Mouse (Mus musculus) CH12.LX (cell line): ENCODE data around the gene Dusp10.

ENCODE experiments used
- CTCF ChIP-seq, 2 experiments: IDR thresholded peaks in 1 of 2; conservative IDR thresholded peaks in 1 of 2; 2 replicates each; pipeline ENCODE4 v1.5.1; 2011 to 2012; ENCODE audit warnings: low read depth in 2 of 2, low read length in 2 of 2, improper control_type of control experiment in 1 of 2, inconsistent platforms in 1 of 2, mild to moderate bottlenecking in 1 of 2, moderate library complexity in 1 of 2
- MAX ChIP-seq: IDR thresholded peaks from 2 replicates; pipeline ENCODE4 v1.6.1; 2011; ENCODE audit warnings: low read length, improper control_type of control experiment
- MAZ ChIP-seq: IDR thresholded peaks from 2 replicates; pipeline ENCODE4 v1.6.1; 2012; ENCODE audit warnings: low read depth, mild to moderate bottlenecking, inconsistent platforms, low read length, improper control_type of control experiment, moderate library complexity
- POLR2A ChIP-seq: IDR thresholded peaks from 2 replicates; pipeline ENCODE4 v1.6.1; 2011; ENCODE audit warnings: low read depth, mild to moderate bottlenecking, improper control_type of control experiment, low read length

GRCm38 (mm10) chr1:184079304-184079703 is 66.2 kb downstream of the Dusp10 start:
- no peak for TF ChIP-seq POLR2A
- TF ChIP-seq MAX, result no peak
- TF ChIP-seq CTCF (conservative IDR thresholded peaks at IDR 0.05 in 1 of 2, IDR thresholded peaks at IDR 0.05 in 1 of 2; ENCODE audit: low read depth in 2 of 2, low read length in 2 of 2), result no peak
- TF ChIP-seq MAZ, result no peak
